Comparison of ENCODE assay signal across 25 mouse cellular contexts in genomic region chr12:107457835-107458234, GRCm38 (mm10). TPM values are rescaled to one million over a fixed set of nuclear protein-coding genes. Genes with fewer than 3 reads are reported as not detected.
"Had no signal": no experiment of that assay in that cellular context is flagged by ENCODE, and none has a peak within 500 bp of the region (broad histone marks: within the 10 kb centered on the region; RNA-seq: fewer than 3 reads in every experiment).

No protein-coding gene starts in this region.

- H3K4me1 ChIP-seq: limb, embryonic 15.5 days; liver, embryonic 12.5 days; midbrain, embryonic 12.5 days; neural tube, embryonic 12.5 days had no signal

- H3K9me3 ChIP-seq: limb, embryonic 15.5 days; midbrain, embryonic 12.5 days; neural tube, embryonic 12.5 days had no signal

- H3K27ac ChIP-seq: limb, embryonic 15.5 days; liver, embryonic 12.5 days; midbrain, embryonic 12.5 days; neural tube, embryonic 12.5 days had no signal

- H3K9ac ChIP-seq: limb, embryonic 15.5 days; liver, embryonic 12.5 days; lung, embryonic 14.5 days; midbrain, embryonic 12.5 days; neural tube, embryonic 12.5 days had no signal

- H3K4me2 ChIP-seq: limb, embryonic 15.5 days; liver, embryonic 12.5 days; lung, embryonic 14.5 days; midbrain, embryonic 12.5 days; neural tube, embryonic 12.5 days had no signal

- ATAC-seq: liver, embryonic 12.5 days had no signal

- H3K36me3 ChIP-seq: limb, embryonic 15.5 days; liver, embryonic 12.5 days; midbrain, embryonic 12.5 days; neural tube, embryonic 12.5 days had no signal

- DNase-seq: kidney, adult 18-20 months; kidney, postnatal 14 days; left cerebral cortex, postnatal 4 days; lung, embryonic 14.5 days; lung, postnatal 10 days; lung, postnatal 4 days; retina, postnatal 1 day; right cerebral cortex, postnatal 4 days; spleen, adult 18-20 months; thymus, adult 18-20 months; thymus, postnatal 14 days had no signal

- H3K27me3 ChIP-seq: limb, embryonic 15.5 days; liver, embryonic 12.5 days; midbrain, embryonic 12.5 days; neural tube, embryonic 12.5 days had no signal

- H3K4me3 ChIP-seq: limb, embryonic 15.5 days; liver, embryonic 12.5 days; midbrain, embryonic 12.5 days; neural tube, embryonic 12.5 days had no signal

RNA-seq across cellular contexts. Expression of gene 3110018I06Rik, which starts 30.6 kb away (rescaled TPM):
- total RNA-seq: layer of hippocampus, adult 8-10 months; layer of hippocampus, postnatal 14 days; left cerebral cortex, adult 18-20 months; left cerebral cortex, postnatal 10 days; left cerebral cortex, postnatal 4 days; megakaryocyte, adult 5-6 weeks; midbrain, postnatal 0 days had no signal
- polyA plus RNA-seq: kidney, embryonic 14.5 days; large intestine, adult 2 months; limb, embryonic 15.5 days; liver, embryonic 12.5 days; liver, embryonic 16.5 days; lung, embryonic 14.5 days; midbrain, embryonic 12.5 days; midbrain, postnatal 0 days; neural tube, embryonic 12.5 days; stomach, embryonic 14.5 days had no signal
